Comparison of ENCODE assay signal across 8 mouse cellular contexts in the genomic region with DNA sequence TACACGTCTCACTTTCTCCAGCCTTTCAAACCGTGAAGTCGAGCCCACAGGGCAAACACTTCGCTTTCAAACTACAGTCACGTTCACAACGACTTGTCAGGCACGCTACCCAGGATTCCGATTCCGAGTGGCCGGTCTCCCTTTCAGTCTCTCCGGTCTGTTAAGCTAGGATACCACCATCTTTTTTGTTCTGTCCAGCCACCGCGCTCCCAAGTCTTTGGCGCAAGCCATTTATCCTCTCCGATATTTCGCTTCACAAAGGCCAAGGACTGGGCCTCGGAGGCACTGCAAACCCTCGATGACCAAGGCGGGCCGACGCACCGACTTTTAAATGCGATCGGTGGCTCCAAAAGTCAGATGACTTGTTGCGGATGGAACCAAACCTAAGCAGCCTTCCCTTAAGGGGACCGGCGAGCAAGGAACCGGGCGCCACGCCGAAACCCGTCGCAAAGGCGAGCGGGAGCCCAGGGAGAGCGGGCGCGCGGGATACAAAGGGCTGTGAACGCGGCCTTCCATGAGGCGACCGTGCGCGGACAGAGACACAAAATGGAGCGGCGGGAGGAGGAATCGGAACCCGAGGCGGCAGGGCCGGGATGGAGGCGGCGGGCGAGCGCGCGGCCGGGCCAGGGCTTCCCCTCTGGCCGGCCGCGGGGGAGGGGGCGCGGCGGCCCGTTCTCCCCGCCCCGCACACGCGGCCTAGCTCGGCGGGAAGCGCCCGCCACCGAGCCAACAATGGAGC. TPM values are rescaled to one million over a fixed set of nuclear protein-coding genes. Genes with fewer than 3 reads are reported as not detected.
DNase-seq lines count a peak whose midpoint lies in the region; ATAC-seq and TF ChIP-seq lines count a peak whose summit lies in the region.

No protein-coding gene starts in this region.

- peak overlapping the region; percentile 100 for H3K9ac ChIP-seq in heart, embryonic 14.5 days (ENCODE audit: low read length)
- H3K9ac ChIP-seq in liver, embryonic 14.5 days (replicated peaks), result peak overlapping the region; percentile 84
- H3K9ac ChIP-seq in stomach, embryonic 14.5 days (replicated peaks; ENCODE audit: low read depth, low read length), result peak overlapping the region; percentile 99

- H3K4me3 ChIP-seq in erythroblast, embryonic 14.5 days (replicated peaks), result peak overlapping the region; percentile 89
- peak overlapping the region; percentile 68 to 95 for H3K4me3 ChIP-seq in heart, embryonic 14.5 days (ENCODE audit: control insufficient read depth in 1 of 2, insufficient read depth in 1 of 2, low read depth in 1 of 2, low read length in 2 of 2)
- H3K4me3 ChIP-seq in liver, embryonic 14.5 days (ENCODE audit: insufficient read depth in 1 of 2, low read depth in 2 of 2, low read length in 2 of 2), result peak overlapping the region; percentile 90 to 95
- H3K4me3 ChIP-seq in stomach, embryonic 14.5 days (ENCODE audit: low read depth, low read length), result peak overlapping the region; percentile 97

- TF ChIP-seq EP300 in liver, embryonic 14.5 days (IDR thresholded peaks at IDR 0.05; ENCODE audit: low read depth), result no peak

- no peaks in the 10 kb centered on the region for H3K27me3 ChIP-seq in erythroblast, embryonic 14.5 days (ENCODE audit: control insufficient read depth)
- H3K27me3 ChIP-seq in heart, embryonic 14.5 days (ENCODE audit: control insufficient read depth, insufficient read depth, low read length), result no peaks in the 10 kb centered on the region
- H3K27me3 ChIP-seq in liver, embryonic 14.5 days (ENCODE audit: control insufficient read depth, insufficient read depth, low read length), result no peaks in the 10 kb centered on the region
- H3K27me3 ChIP-seq in stomach, embryonic 14.5 days (ENCODE audit: control insufficient read depth, insufficient read depth, low read length), result no peaks in the 10 kb centered on the region

- ATAC-seq in CD4-positive, CD25-positive, alpha-beta regulatory T cell, adult 4 months, result peak; percentile 24
- ATAC-seq in heart, embryonic 14.5 days (ENCODE audit: insufficient number of reproducible peaks, insufficient read depth, low FRiP score, low read depth), result peak; percentile 66
- peak; percentile 76 for ATAC-seq in liver, embryonic 14.5 days (ENCODE audit: insufficient read depth)
- ATAC-seq in stomach, embryonic 14.5 days (ENCODE audit: insufficient number of reproducible peaks, insufficient read depth, low FRiP score, low read depth), result peak; percentile 39; the same call in 1 of the 2 replicates

- no peak for TF ChIP-seq CTCF in liver, embryonic 14.5 days (IDR thresholded peaks at IDR 0.05; ENCODE audit: low read depth)

- under 1% methylated on average over 69 of the region's 74 CpGs for WGBS in heart, embryonic 14.5 days
- under 1% methylated on average over 64 of the region's 74 CpGs for WGBS in liver, embryonic 14.5 days (ENCODE audit: insufficient replicate concordance)
- WGBS in stomach, embryonic 14.5 days, result under 1% methylated on average over 67 of the region's 74 CpGs

- DNase-seq in brain, adult 2 months (ENCODE audit: low read depth, low spot score), result peak; percentile 61
- DNase-seq in kidney, postnatal 10 days, result peak; percentile 69
- no peak for DNase-seq in liver, embryonic 14.5 days (ENCODE audit: low read depth in 3 of 3, low spot score in 3 of 3)
- DNase-seq in natural killer cell, adult 2 months (ENCODE audit: low spot score in 2 of 2), result peak; percentile 30 to 41

- no peaks in the 10 kb centered on the region for H3K9me3 ChIP-seq in erythroblast, embryonic 14.5 days (ENCODE audit: control insufficient read depth, low read length)
- no peaks in the 10 kb centered on the region for H3K9me3 ChIP-seq in heart, embryonic 14.5 days (ENCODE audit: control insufficient read depth, low read length)
- no peaks in the 10 kb centered on the region for H3K9me3 ChIP-seq in liver, embryonic 14.5 days (ENCODE audit: control insufficient read depth, low read length)
- H3K9me3 ChIP-seq in stomach, embryonic 14.5 days (ENCODE audit: control insufficient read depth, low read depth, low read length), result no peaks in the 10 kb centered on the region

- peaks cover 30% of the 10 kb centered on the region for H3K4me1 ChIP-seq in erythroblast, embryonic 14.5 days (ENCODE audit: control insufficient read depth)
- H3K4me1 ChIP-seq in heart, embryonic 14.5 days (ENCODE audit: control insufficient read depth in 2 of 2, insufficient read depth in 2 of 2, low read length in 2 of 2), result peaks cover 2 to 13% of the 10 kb centered on the region in 2 experiments
- H3K4me1 ChIP-seq in liver, embryonic 14.5 days (replicated peaks; ENCODE audit: control insufficient read depth in 2 of 2, insufficient read depth in 2 of 2, low read length in 1 of 2), result peaks cover 13% of the 10 kb centered on the region in 2 experiments
- no peaks in the 10 kb centered on the region for H3K4me1 ChIP-seq in stomach, embryonic 14.5 days (ENCODE audit: control insufficient read depth, insufficient read depth, low read length)

- H3K36me3 ChIP-seq in erythroblast, embryonic 14.5 days (ENCODE audit: control insufficient read depth), result no peaks in the 10 kb centered on the region; the same call in 1 of the 2 replicates
- no peaks in the 10 kb centered on the region for H3K36me3 ChIP-seq in heart, embryonic 14.5 days (ENCODE audit: control insufficient read depth, insufficient read depth, low read length)
- H3K36me3 ChIP-seq in liver, embryonic 14.5 days (replicated peaks; ENCODE audit: control insufficient read depth, insufficient read depth, low read depth), result no peaks in the 10 kb centered on the region
- no peaks in the 10 kb centered on the region for H3K36me3 ChIP-seq in stomach, embryonic 14.5 days (ENCODE audit: control insufficient read depth, insufficient read depth, low read length)

- H3K4me2 ChIP-seq in heart, embryonic 14.5 days (ENCODE audit: low read length), result peak overlapping the region; percentile 71
- H3K4me2 ChIP-seq in liver, embryonic 14.5 days (ENCODE audit: low read depth), result peak overlapping the region; percentile 73
- H3K4me2 ChIP-seq in stomach, embryonic 14.5 days (replicated peaks; ENCODE audit: low read depth, low read length), result peak overlapping the region; percentile 69

- H3K27ac ChIP-seq in heart, embryonic 14.5 days (replicated peaks in 1 of 2; ENCODE audit: control insufficient read depth in 1 of 2, insufficient read depth in 1 of 2, low read depth in 2 of 2, low read length in 2 of 2), result peak overlapping the region; percentile 89 to 97
- peak overlapping the region; percentile 64 for H3K27ac ChIP-seq in liver, embryonic 14.5 days
- peak overlapping the region; percentile 93 for H3K27ac ChIP-seq in stomach, embryonic 14.5 days (ENCODE audit: low read length)

RNA-seq across cellular contexts. Expression of gene Cpsf6, which starts 3.8 kb away (rescaled TPM):
- polyA plus RNA-seq in CD4-positive, CD25-positive, alpha-beta regulatory T cell, adult 4 months (2017; shearing (Covaris generic)), result 100 to 1,000 TPM; 116 to 124 TPM
- polyA plus RNA-seq in erythroblast, embryonic 14.5 days (2012), result 14.4 and 14.8 TPM in 2 replicates
- 93.0 and 101 TPM in 2 replicates for polyA plus RNA-seq in heart, embryonic 14.5 days (2014; fragmentation: Nextera tagmentation; extraction: Ambion mirVana)
- 22.8 and 27.5 TPM in 2 replicates for polyA plus RNA-seq in liver, embryonic 14.5 days (2012; rRNA removed)
- 51.7 and 54.5 TPM in 2 replicates for polyA plus RNA-seq in liver, embryonic 14.5 days (2014; fragmentation: Nextera tagmentation; extraction: Ambion mirVana)
- polyA plus RNA-seq in stomach, embryonic 14.5 days (2014; fragmentation: Nextera tagmentation; extraction: Ambion mirVana), result 173 and 185 TPM in 2 replicates

Comparison
In these comparisons a context has a peak if more than half of its experiments do, and no peak if none do; other contexts are left out.
1. ATAC-seq: peak in every context shown above with its lines; median percentile 76 in liver, embryonic 14.5 days; 66 in heart, embryonic 14.5 days; 39 in stomach, embryonic 14.5 days; 24 in CD4-positive, CD25-positive, alpha-beta regulatory T cell, adult 4 months.
2. DNase-seq: peak in brain, adult 2 months (single experiment), kidney, postnatal 10 days (single experiment) and natural killer cell, adult 2 months (2 of 2); none in liver, embryonic 14.5 days (0 of 3).
3. Peak in every context shown above with its lines, with median percentiles within 50 percentile points of each other: H3K4me3 ChIP-seq, H3K27ac ChIP-seq, H3K4me2 ChIP-seq and H3K9ac ChIP-seq.